Mouse (Mus musculus) neural tube, embryonic 14.5 days (tissue): ENCODE data around the gene Taar7d. TPM values are rescaled to one million over a fixed set of nuclear protein-coding genes. Genes with fewer than 3 reads are reported as not detected.
"Not testable (repeated sequence)": the region's sequence is repeated elsewhere in the genome, so short reads cannot be mapped to it uniquely, and the experiment has no call there.

Experiments
- ATAC-seq: fragments of 200-750 bp; cut with Nextera tagmentation; 2 replicates; pipeline ENCODE4 v1.8.0; 2017; ENCODE audit warnings: low read depth, mild to moderate bottlenecking, moderate TSS enrichment, moderate library complexity
- H3K27ac ChIP-seq: fragments of 300-500 bp; sonication (generic); 2 replicates; pipeline ENCODE4 v1.5.1; 2014; ENCODE audit warnings: low read depth, mild to moderate bottlenecking, control low read depth, low read length, moderate library complexity, mixed read lengths
- H3K27me3 ChIP-seq: fragments of 300-500 bp; sonication (generic); 2 replicates; pipeline ENCODE4 v1.6.1; 2014; ENCODE audit warnings: low read length; ENCODE audit not compliant: control insufficient read depth, insufficient read depth
- H3K36me3 ChIP-seq: fragments of 300-500 bp; sonication (generic); 2 replicates; pipeline ENCODE4 v1.6.1; 2014; ENCODE audit warnings: low read length, mixed read lengths; ENCODE audit not compliant: control insufficient read depth, insufficient read depth
- H3K4me1 ChIP-seq: fragments of 300-500 bp; sonication (generic); 2 replicates; pipeline ENCODE4 v1.6.1; 2014; ENCODE audit warnings: low read length; ENCODE audit not compliant: control insufficient read depth, insufficient read depth
- H3K4me2 ChIP-seq: fragments of 300-500 bp; sonication (generic); 2 replicates; pipeline ENCODE4 v1.6.1; 2014; ENCODE audit warnings: mild to moderate bottlenecking, low read depth, low read length, control low read depth
- H3K4me3 ChIP-seq: fragments of 300-500 bp; sonication (generic); 2 replicates; pipeline ENCODE4 v1.5.1; 2014; ENCODE audit warnings: low read depth, low read length, control low read depth, mixed read lengths
- H3K9ac ChIP-seq: fragments of 300-500 bp; sonication (generic); replicated peaks from 2 replicates; pipeline ENCODE4 v1.6.1; 2014; ENCODE audit warnings: low read depth, mild to moderate bottlenecking, control low read depth, low read length, mixed read lengths
- H3K9me3 ChIP-seq: fragments of 300-500 bp; sonication (generic); 2 replicates; pipeline ENCODE4 v1.6.1; 2016; ENCODE audit warnings: low read length; ENCODE audit not compliant: control insufficient read depth
- WGBS: fragments of 180-500 bp; shearing (Covaris S2); extraction: QIAGEN DNeasy Blood & Tissue Kit; methylation state at CpG from one replicate; pipeline ENCODE4 v1.1.7; 2014; 5-methylcytosine and 5-hydroxymethylcytosine counted together
- polyA plus RNA-seq: library from polyadenylated mRNA; unstranded; fragments of >200 nt; fragmentation: Nextera tagmentation; extraction: Ambion mirVana; gene quantifications from 2 replicates; pipeline ENCODE4 v1.2.1, GENCODE M21; 2014

Gene Taar7d
- polyA plus RNA-seq, 1 experiment from 2014 or later: not detected

GRCm38 (mm10) chr10:24008143-24008542, 18.9 kb upstream of the Taar7d start:
- Histone ChIP-seq H3K4me2 (no peak overlapping the region), H3K4me1 (no peaks in the 10 kb centered on the region), H3K36me3 (no peaks in the 10 kb centered on the region), H3K4me3 (no peak overlapping the region), H3K27ac (no peak overlapping the region), H3K9me3 (no peaks in the 10 kb centered on the region), H3K9ac (no peak overlapping the region), H3K27me3 (no peaks in the 10 kb centered on the region)
- 93% methylated on average over 1 of the region's 1 CpGs for WGBS
- no peak for ATAC-seq

GRCm38 (mm10) chr10:24031347-24031746, 4.3 kb downstream of the Taar7d start:
- no peak overlapping the region for H3K27ac ChIP-seq
- H3K9ac ChIP-seq: no peak overlapping the region
- no peak overlapping the region for H3K4me3 ChIP-seq
- no peaks in the 10 kb centered on the region for H3K36me3 ChIP-seq
- H3K4me2 ChIP-seq: no peak overlapping the region
- no peaks in the 10 kb centered on the region for H3K27me3 ChIP-seq
- no peaks in the 10 kb centered on the region for H3K9me3 ChIP-seq
- H3K4me1 ChIP-seq: no peaks in the 10 kb centered on the region
- no peak for ATAC-seq

- H3K4me3 ChIP-seq: no peak within 1 kb of the TSS
- no peak within 1 kb of the TSS for H3K4me2 ChIP-seq
- H3K27me3 ChIP-seq: no peaks in the 10 kb centered on the region
- no peak within 1 kb of the TSS for H3K27ac ChIP-seq
- H3K9ac ChIP-seq: no peak within 1 kb of the TSS
- no peaks in the 10 kb centered on the region for H3K36me3 ChIP-seq
- WGBS: 94% methylated on average over 2 of the region's 2 CpGs
- no peak for ATAC-seq
- H3K4me1 ChIP-seq: no peaks in the 10 kb centered on the region
- H3K9me3 ChIP-seq: no peaks in the 10 kb centered on the region
Measured at GRCm38 (mm10) chr10:24037314-24037713, 10.3 kb downstream of the Taar7d start, which contains the start of gene Taar7e. Gene Taar7e, plus strand, starts transcription at chr10:24037614.

DNA sequence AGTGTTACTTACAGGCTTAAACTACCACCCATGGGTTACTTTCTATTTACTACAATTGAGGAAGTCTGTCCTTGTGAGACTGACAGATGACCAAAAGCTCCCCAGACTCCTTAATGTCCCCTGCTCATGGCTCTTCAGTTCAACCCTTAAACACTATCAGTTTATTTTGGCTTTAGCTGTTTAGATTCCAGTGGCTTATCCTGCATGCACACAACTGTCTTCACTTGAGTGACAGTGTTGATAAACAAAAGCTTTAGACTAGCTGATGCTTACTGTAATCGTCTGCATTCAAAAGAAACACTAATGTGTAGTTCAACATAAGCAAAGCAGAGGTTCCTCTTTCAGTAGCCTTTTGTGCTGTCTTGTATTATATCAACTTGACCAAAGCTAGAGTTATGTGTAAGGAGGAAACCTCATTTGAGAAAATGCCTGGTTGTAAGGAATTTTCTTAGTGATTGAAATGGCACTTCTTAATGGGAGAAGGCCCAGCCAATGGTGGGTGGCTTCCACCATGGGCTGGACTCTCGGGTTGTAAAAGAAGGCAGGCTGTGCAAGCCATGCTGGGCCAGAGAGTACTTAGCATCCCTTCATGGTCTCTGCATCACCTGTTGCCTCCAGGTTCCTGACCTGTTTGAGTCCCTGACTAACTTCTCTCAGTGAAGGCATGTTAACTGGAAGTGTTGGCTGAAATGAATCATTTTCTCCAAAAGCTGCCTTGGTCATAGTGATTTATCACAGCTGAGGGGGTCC, 13.3 kb downstream of the Taar7d start:
- H3K4me3 ChIP-seq: no peak overlapping the region
- no peak for ATAC-seq
- no peak overlapping the region for H3K27ac ChIP-seq
- 71% methylated on average over 2 of the region's 2 CpGs for WGBS
- H3K4me1 ChIP-seq: no peaks in the 10 kb centered on the region
- no peak overlapping the region for H3K9ac ChIP-seq
- no peaks in the 10 kb centered on the region for H3K9me3 ChIP-seq
- no peaks in the 10 kb centered on the region for H3K36me3 ChIP-seq
- no peak overlapping the region for H3K4me2 ChIP-seq
- H3K27me3 ChIP-seq: no peaks in the 10 kb centered on the region

DNA sequence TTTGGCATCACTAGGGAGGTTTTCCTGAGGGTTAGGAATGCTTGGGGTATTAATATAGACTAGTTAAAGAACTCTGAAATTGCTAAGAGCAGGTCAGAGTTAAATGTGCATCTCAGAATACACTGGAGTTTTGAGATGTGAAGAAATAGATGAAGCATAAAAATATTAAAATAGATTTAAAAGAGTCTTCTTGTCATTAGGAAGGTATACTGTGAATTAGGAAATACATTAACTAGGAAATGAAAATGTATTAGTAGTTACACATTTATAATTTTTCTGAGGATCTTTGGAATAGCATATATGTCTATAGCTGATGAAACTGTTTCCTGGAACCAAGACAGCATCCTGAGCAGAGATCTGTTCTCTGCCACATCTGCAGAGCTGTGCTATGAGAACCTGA, 22.2 kb downstream of the Taar7d start, which contains the start of gene Taar7f:
Taar7f (plus strand) TSS at position 301 of the 400 bp plus-strand sequence.
- ATAC-seq: no peak
- no peaks in the 10 kb centered on the region for H3K36me3 ChIP-seq
- no peaks in the 10 kb centered on the region for H3K9me3 ChIP-seq
- no peaks in the 10 kb centered on the region for H3K27me3 ChIP-seq
- H3K9ac ChIP-seq: no peak within 1 kb of the TSS
- no peak within 1 kb of the TSS for H3K4me2 ChIP-seq
- no peak within 1 kb of the TSS for H3K4me3 ChIP-seq
- H3K4me1 ChIP-seq: no peaks in the 10 kb centered on the region
- no peak within 1 kb of the TSS for H3K27ac ChIP-seq

DNA sequence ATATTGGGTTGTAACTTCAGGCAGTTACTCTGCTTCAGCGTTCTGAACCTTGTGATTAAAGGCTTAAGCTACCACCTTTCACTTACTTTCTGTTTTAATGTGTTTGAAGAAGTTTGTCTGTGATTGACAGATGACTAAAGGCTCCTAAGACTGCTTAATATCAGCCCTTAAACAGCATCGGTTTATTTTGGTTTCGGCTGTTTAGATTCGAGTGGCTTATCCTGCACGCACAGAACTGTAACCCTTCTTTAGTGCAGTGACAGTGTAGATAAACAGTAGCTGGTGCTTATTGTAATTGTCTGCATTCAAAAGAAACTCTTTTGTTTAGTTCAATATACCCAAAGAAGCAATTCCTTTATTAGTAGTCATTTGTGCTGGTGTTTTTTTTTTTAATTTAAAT, 25.0 kb downstream of the Taar7d start:
- Histone ChIP-seq H3K9me3 (no peaks in the 10 kb centered on the region), H3K27ac (no peak overlapping the region), H3K9ac (no peak overlapping the region), H3K36me3 (no peaks in the 10 kb centered on the region), H3K27me3 (no peaks in the 10 kb centered on the region), H3K4me2 (no peak overlapping the region), H3K4me1 (no peaks in the 10 kb centered on the region), H3K4me3 (no peak overlapping the region)
- WGBS: 87% methylated on average over 5 of the region's 5 CpGs
- ATAC-seq: no peak

DNA sequence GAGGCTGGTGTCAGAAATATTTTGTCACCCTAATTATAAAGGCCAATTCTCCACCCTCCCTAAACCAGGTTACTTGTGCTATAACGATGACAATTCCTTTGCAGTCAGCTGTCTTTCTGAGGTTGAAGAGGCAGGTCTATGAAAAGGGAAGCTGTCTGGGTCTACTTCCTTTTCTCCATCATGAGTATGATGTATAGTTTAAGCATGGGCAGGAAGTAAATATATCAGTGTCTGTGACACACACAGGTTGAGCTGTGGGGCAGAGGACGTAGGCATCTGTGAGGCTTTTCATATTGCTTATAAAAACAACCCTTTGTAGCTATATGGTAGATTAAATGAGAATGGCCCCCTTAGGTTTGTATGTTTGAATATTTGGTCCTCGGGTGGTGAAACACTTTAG, 32.0 kb downstream of the Taar7d start:
- Histone ChIP-seq H3K36me3 (no peaks in the 10 kb centered on the region), H3K4me3 (no peak overlapping the region), H3K4me2 (no peak overlapping the region), H3K9me3 (no peaks in the 10 kb centered on the region), H3K4me1 (no peaks in the 10 kb centered on the region), H3K27ac (no peak overlapping the region), H3K27me3 (no peaks in the 10 kb centered on the region), H3K9ac (no peak overlapping the region)
- WGBS: 86% methylated on average over 3 of the region's 3 CpGs
- ATAC-seq: no peak

GRCm38 (mm10) chr10:24074751-24075150, 47.7 kb downstream of the Taar7d start:
- not testable (repeated sequence) for H3K4me2 ChIP-seq, H3K9me3 ChIP-seq
- WGBS: 67% methylated on average over 2 of the region's 2 CpGs

GRCm38 (mm10) chr10:24076200-24076599, 49.2 kb downstream of the Taar7d start, which contains the start of gene Taar8a:
Gene Taar8a, plus strand, starts transcription at chr10:24076500.
- not testable (repeated sequence) for ATAC-seq, H3K4me2 ChIP-seq
- WGBS: 78% methylated on average over 2 of the region's 4 CpGs

More at GRCm38 (mm10) chr10:24074751-24075150, 47.7 kb downstream of the Taar7d start:
- not testable (repeated sequence) for H3K27ac ChIP-seq, H3K4me3 ChIP-seq, H3K36me3 ChIP-seq, H3K4me1 ChIP-seq, H3K27me3 ChIP-seq, ATAC-seq, H3K9ac ChIP-seq

More at GRCm38 (mm10) chr10:24076200-24076599, 49.2 kb downstream of the Taar7d start, which contains the start of gene Taar8a:
- not testable (repeated sequence) for H3K27ac ChIP-seq, H3K4me1 ChIP-seq, H3K27me3 ChIP-seq, H3K4me3 ChIP-seq, H3K9me3 ChIP-seq, H3K9ac ChIP-seq, H3K36me3 ChIP-seq
